Mouse (Mus musculus): Measurements from ENCODE around the gene Mmp27.

Mmp27 gene

DNA sequence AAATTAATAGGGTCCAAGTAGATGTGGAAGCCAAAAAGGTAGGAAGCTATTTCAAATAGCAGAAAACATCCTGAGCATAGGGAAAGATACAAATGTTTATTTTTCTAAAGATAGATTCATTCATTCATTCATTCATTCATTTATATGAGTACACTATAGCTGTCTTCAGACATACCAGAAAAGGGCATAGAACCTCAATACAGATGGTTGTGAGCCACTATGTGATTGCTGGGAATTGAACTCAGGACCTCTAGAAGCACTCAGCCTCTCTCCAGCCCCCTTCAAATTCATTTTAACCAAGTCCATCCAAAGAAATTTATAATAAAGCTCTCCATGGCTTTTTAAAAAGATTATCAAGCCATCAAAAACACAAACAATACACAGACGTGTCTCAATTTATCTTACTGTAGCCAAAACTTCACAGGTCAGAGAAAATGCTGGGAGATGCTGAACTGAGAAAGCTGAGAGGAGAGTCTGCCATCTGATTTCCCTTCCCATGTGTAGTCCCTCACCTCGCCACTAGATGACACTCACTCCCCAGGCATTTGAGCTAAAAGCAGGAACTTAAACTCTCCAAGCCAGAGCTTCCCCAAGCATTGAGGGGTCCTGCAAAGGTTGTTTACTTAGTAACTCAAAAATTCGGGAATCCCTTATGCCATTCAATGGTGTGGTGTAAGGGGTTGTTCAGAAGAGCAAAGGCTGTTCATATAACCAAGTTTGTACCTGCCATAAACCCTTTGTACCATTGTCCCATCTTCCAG is 32.0 kb downstream of the Mmp27 start:
- intact Hi-C loops (cut with DNase I), result loop anchor here (5.0 kb wide), 3 partner anchors 109 to 604 kb away; no protein-coding TSS in a partner anchor

DNA sequence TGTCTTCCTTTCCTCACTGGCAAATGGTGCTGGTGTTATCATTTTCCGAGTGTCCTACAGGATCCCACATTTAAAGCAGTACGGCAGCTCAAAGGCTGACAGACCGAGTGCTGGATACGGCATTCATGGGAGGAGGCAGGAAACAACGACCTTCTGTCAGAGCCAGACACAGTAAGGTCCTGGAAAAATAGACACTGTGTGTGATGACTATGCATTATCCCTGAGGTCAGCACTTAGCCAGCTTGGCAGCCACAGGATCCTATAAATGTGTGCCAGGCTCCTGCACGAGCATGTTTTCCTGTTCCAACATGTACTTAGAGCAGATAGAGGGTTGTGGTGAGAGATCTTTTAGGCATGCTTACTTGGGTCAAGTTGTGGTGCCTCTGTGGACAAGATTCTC is 32.8 kb downstream of the Mmp27 start:
- intact Hi-C loops (cut with DNase I), result loop anchor here (5.0 kb wide), 3 partner anchors 108 to 603 kb away; no protein-coding TSS in a partner anchor

DNA sequence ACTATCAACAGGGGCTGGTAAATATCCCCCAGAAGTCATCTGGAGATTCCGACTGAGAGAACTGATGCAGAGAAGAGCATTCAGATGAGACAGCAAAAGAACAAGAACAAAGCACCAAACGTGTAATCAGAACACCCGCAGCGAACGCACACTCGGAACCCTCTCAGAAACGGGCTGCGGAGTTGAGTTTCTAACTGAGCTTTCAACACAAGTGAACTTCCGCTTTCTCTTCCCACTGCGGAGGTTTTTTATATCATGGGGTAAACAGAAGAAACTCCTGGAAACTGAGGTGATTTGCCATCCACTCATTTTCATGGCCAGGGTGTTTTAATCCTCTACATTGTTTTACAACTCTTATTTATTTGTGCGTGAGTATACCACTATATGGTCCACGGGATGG is 34.4 kb downstream of the Mmp27 start:
- intact Hi-C loops (cut with DNase I), result no loop called here

DNA sequence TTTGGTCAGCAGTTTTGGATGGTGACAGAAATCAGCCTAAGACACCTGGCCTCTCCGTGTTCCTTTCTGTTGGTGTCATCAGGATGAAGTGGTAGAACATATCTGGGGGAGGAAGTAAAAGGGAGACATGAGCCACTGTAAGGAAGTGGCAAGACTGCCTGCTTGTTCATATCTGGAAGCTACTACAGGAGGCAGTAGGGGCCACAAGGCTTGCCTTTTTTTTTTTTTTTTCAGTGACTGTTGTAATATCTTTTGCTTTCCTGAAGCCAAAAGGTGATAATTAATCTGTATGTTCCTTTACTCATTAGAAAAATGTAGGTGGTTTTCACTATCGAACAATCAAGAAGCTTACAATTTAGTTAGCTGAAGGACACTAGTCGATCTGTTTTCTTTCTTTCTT is 51.4 kb downstream of the Mmp27 start:
- intact Hi-C loops (cut with DNase I), result no loop called here

DNA sequence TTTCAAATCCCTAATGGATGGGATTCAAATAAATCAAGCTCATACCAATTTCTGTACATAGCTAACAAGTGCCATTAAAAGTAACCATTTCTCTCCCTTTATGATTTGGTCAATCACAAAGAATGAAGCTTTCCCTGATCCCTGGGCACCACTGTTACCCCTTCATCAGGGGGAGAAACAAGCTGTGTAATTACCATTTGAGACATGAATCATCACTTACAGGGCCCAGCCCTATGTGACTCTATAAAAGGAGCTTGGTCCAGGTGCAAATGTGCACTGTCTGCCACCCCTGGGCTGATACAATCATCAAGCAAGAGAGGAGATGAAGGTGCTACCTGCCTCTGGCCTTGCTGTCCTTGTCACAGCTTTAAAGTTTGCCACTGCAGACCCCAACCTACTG is 56.7 kb downstream of the Mmp27 start, which contains the start of gene Mmp20:
TSS of gene Mmp20 (plus strand) at position 301 of the 400 bp plus-strand sequence.
- intact Hi-C loops (cut with DNase I), result no loop called here

Measured in adrenal gland (tissue).